Mouse (Mus musculus): ENCODE results near the gene Npas4. TPM values are rescaled to one million over a fixed set of nuclear protein-coding genes. Genes with fewer than 3 reads are reported as not detected.
"Not testable (repeated sequence)": the region's sequence is repeated elsewhere in the genome, so short reads cannot be mapped to it uniquely, and the experiment has no call there.

The Npas4 gene
- polyA plus RNA-seq, 1 experiment from 2014 or later, result 0.42 TPM

DNA sequence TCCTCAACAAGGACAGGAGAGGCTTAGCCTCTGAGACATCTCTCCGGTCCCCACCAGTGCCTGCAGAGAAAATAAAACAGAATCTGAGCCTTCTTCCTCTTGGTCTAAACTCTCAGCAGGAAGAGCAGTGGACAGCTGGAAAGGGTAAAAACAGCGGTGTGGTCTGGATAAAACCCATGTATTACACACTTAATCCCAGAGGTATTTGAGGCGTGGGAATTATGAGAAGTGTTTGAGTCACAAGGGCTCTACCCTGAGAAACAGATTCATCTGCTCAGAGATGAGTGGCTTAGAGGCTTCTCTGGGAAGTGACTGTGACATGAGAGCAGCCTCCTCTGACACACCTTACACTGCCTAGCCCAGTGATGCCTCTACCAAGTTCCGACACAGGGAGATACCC lies 27.5 kb upstream of the Npas4 start:
- Histone ChIP-seq H3K9ac (replicated peaks) (no peak overlapping the region), H3K9me3 (replicated peaks) (no peaks in the 10 kb centered on the region), H3K4me2 (no peak overlapping the region), H3K27ac (replicated peaks) (no peak overlapping the region), H3K4me1 (peaks cover 3% of the 10 kb centered on the region; the same call in 1 of the 2 replicates), H3K27me3 (replicated peaks) (no peaks in the 10 kb centered on the region), H3K4me3 (replicated peaks) (no peak overlapping the region), H3K36me3 (no peaks in the 10 kb centered on the region)
- ATAC-seq (ENCODE audit: low FRiP score), result no peak
- WGBS, result 86% methylated on average over 4 of the region's 4 CpGs

- 0 out of 2 replicates have a peak, but pooled peaks cover 2% of the 10 kb centered on the region for H3K27me3 ChIP-seq (replicated peaks)
- H3K9me3 ChIP-seq (replicated peaks), result no peaks in the 10 kb centered on the region
- H3K4me3 ChIP-seq (replicated peaks), result no peak overlapping the region
- no peak overlapping the region for H3K27ac ChIP-seq (replicated peaks)
- no peaks in the 10 kb centered on the region for H3K36me3 ChIP-seq
- ATAC-seq (ENCODE audit: low FRiP score), result no peak
- peak overlapping the region; percentile 29; the same call in 1 of the 2 replicates for H3K4me2 ChIP-seq
- peaks cover 3% of the 10 kb centered on the region; the same call in 1 of the 2 replicates for H3K4me1 ChIP-seq
- WGBS, result 21% methylated on average over 12 of the region's 12 CpGs
- no peak overlapping the region for H3K9ac ChIP-seq (replicated peaks)
Observed at GRCm38 (mm10) chr19:5016782-5017181, 26.7 kb upstream of the Npas4 start.

DNA sequence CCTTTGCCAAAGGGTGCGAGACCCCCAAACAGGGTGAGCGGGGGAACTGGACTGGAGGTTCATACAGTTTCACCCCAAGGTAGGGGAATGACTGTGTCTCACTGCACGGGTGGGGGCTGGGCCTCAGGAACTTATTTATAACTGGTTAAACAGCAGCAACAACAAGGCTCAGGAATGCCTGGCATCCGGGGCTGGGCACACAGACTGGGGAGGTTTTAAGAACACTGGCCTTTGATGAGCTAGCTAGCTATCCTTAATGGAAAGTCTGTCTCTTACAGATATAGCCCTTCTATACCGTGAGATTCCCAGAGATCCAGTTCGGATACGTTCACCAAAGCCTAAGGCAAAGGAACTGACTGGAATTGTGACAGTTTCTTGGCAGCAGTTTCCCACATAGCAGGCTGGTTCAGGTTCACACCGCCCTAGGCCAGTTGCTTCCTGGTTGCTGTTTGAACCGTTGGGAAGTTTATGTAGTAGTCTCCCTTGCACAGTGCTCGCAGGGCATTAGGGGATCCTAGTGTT lies 26.2 kb upstream of the Npas4 start:
- no peak overlapping the region for H3K4me3 ChIP-seq (replicated peaks)
- no peak overlapping the region for H3K9ac ChIP-seq (replicated peaks)
- H3K9me3 ChIP-seq (replicated peaks), result no peaks in the 10 kb centered on the region
- peak overlapping the region; percentile 29; the same call in 1 of the 2 replicates for H3K4me2 ChIP-seq
- no peak overlapping the region for H3K27ac ChIP-seq (replicated peaks)
- no peak for ATAC-seq (ENCODE audit: low FRiP score)
- H3K4me1 ChIP-seq, result peaks cover 3% of the 10 kb centered on the region; the same call in 1 of the 2 replicates
- H3K36me3 ChIP-seq, result no peaks in the 10 kb centered on the region
- 0 out of 2 replicates have a peak, but pooled peaks cover 5% of the 10 kb centered on the region for H3K27me3 ChIP-seq (replicated peaks)
- 40% methylated on average over 10 of the region's 10 CpGs for WGBS

DNA sequence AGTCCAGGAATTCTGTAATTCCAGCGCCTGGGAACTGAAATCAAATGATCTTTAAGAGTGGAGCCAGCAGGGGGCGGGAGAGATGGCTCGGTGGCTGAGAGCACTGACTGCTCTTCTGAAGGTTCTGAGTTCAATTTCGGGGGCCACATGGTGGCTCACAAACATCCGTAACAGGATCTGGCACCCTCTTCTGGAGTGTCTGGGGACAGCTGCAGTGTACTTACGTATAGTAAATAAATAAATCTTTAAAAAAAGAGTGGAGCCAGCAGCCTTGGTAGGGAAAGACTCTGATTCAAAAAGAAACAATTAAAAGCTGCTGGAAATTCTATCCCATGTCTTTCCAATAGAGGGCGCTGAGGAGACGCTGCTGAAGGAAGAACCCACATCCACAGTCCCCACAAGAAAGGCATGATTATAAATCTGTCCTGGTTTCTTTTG lies 24.9 kb upstream of the Npas4 start:
- 0 out of 2 replicates have a peak, but pooled peaks cover 5% of the 10 kb centered on the region for H3K27me3 ChIP-seq (replicated peaks)
- H3K27ac ChIP-seq (replicated peaks), result no peak overlapping the region
- no peak overlapping the region for H3K9ac ChIP-seq (replicated peaks)
- no peak overlapping the region for H3K4me2 ChIP-seq
- ATAC-seq (ENCODE audit: low FRiP score), result no peak
- H3K36me3 ChIP-seq, result no peaks in the 10 kb centered on the region
- H3K4me1 ChIP-seq, result peaks cover 3% of the 10 kb centered on the region; the same call in 1 of the 2 replicates
- no peaks in the 10 kb centered on the region for H3K9me3 ChIP-seq (replicated peaks)
- no peak overlapping the region for H3K4me3 ChIP-seq (replicated peaks)
- WGBS, result 14% methylated on average over 8 of the region's 8 CpGs

- Histone ChIP-seq H3K4me2 (no peak overlapping the region), H3K4me3 (replicated peaks) (no peak overlapping the region), H3K36me3 (no peaks in the 10 kb centered on the region), H3K4me1 (peaks cover 3% of the 10 kb centered on the region; the same call in 1 of the 2 replicates), H3K9ac (replicated peaks) (no peak overlapping the region), H3K27ac (replicated peaks) (no peak overlapping the region), H3K9me3 (replicated peaks) (no peaks in the 10 kb centered on the region), H3K27me3 (replicated peaks) (0 out of 2 replicates have a peak, but pooled peaks cover 5% of the 10 kb centered on the region)
- ATAC-seq (ENCODE audit: low FRiP score), result no peak
- 65% methylated on average over 8 of the region's 8 CpGs for WGBS
Observed at GRCm38 (mm10) chr19:5013138-5013537, 23.0 kb upstream of the Npas4 start.

DNA sequence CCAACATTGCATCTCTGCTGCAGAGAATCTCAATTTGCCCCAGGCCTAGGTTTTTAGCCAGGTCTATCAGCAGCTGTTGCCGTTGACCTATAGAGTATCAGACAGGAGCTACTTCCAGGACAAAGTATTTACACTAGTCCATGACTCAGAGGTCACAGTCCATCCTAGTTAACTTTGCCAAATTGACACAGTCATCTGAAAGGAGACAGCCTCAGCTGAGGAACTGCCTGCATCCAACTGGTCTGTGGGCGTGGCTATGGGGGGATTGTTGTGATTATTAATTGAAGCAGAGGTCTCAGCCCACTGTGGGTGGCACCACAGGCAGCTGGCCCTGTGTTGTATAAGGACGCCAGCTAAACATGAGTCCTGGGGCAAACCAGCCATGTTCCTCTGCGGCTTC lies 14.8 kb upstream of the Npas4 start:
- no peak overlapping the region for H3K4me2 ChIP-seq
- H3K9me3 ChIP-seq (replicated peaks), result no peaks in the 10 kb centered on the region
- H3K4me3 ChIP-seq (replicated peaks), result no peak overlapping the region
- WGBS, result 69% methylated on average over 4 of the region's 4 CpGs
- no peak for ATAC-seq (ENCODE audit: low FRiP score)
- H3K4me1 ChIP-seq, result peaks cover 22% of the 10 kb centered on the region
- no peaks in the 10 kb centered on the region for H3K36me3 ChIP-seq
- H3K27ac ChIP-seq (replicated peaks), result no peak overlapping the region
- H3K9ac ChIP-seq (replicated peaks), result no peak overlapping the region
- H3K27me3 ChIP-seq (replicated peaks), result no peaks in the 10 kb centered on the region

DNA sequence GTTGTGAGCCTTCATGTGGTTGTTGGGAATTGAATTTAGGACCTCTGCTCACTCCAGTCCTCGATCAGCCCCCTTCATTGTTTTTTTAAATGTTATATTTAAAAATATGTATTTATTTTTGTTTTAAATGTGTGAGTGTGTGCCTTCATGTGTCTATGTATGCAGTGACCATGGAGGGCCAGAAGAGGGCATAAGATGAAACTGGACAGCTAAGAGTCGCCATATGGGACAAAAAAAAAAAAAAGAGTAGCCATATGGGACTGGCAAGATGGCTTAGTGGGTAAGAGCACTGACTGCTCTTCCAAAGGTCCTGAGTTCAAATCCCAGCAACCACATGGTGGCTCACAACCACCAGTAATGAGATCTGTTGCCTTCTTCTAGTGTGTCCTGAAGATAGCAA lies 13.5 kb upstream of the Npas4 start:
- H3K36me3 ChIP-seq; H3K4me2 ChIP-seq; H3K9ac ChIP-seq (replicated peaks); H3K9me3 ChIP-seq (replicated peaks); ATAC-seq (ENCODE audit: low FRiP score); H3K4me3 ChIP-seq (replicated peaks); H3K27ac ChIP-seq (replicated peaks); H3K27me3 ChIP-seq (replicated peaks): not testable (repeated sequence)
- WGBS, result 56% methylated on average over 2 of the region's 2 CpGs
- H3K4me1 ChIP-seq, result peaks cover 35% of the 10 kb centered on the region

- peak overlapping the region; percentile 53 for H3K9ac ChIP-seq (replicated peaks)
- no peaks in the 10 kb centered on the region for H3K27me3 ChIP-seq (replicated peaks)
- peak overlapping the region; percentile 36 for H3K4me3 ChIP-seq (replicated peaks)
- WGBS, result 1% methylated on average over 39 of the region's 39 CpGs
- peaks cover 50% of the 10 kb centered on the region for H3K4me1 ChIP-seq
- peak overlapping the region; percentile 76 for H3K4me2 ChIP-seq
- peak overlapping the region; percentile 93 for H3K27ac ChIP-seq (replicated peaks)
- no peaks in the 10 kb centered on the region for H3K36me3 ChIP-seq
- no peaks in the 10 kb centered on the region for H3K9me3 ChIP-seq (replicated peaks)
- ATAC-seq (ENCODE audit: low FRiP score), result peak; percentile 97
Observed at GRCm38 (mm10) chr19:5001666-5002406, 11.7 kb upstream of the Npas4 start.

- H3K4me2 ChIP-seq, result peak overlapping the region; percentile 28
- H3K27me3 ChIP-seq (replicated peaks), result 0 out of 2 replicates have a peak, but pooled peaks cover 6% of the 10 kb centered on the region
- 78% methylated on average over 6 of the region's 6 CpGs for WGBS
- H3K4me3 ChIP-seq (replicated peaks), result no peak overlapping the region
- no peak for ATAC-seq (ENCODE audit: low FRiP score)
- no peak overlapping the region for H3K9ac ChIP-seq (replicated peaks)
- H3K27ac ChIP-seq (replicated peaks), result no peak overlapping the region
- peaks cover 56% of the 10 kb centered on the region for H3K4me1 ChIP-seq
- H3K9me3 ChIP-seq (replicated peaks), result no peaks in the 10 kb centered on the region
- no peaks in the 10 kb centered on the region for H3K36me3 ChIP-seq
Observed at GRCm38 (mm10) chr19:4999445-5000140, 9.5 kb upstream of the Npas4 start.

GRCm38 (mm10) chr19:4994043-4994442 lies 3.9 kb upstream of the Npas4 start:
- Histone ChIP-seq H3K4me2 (no peak overlapping the region), H3K4me1 (peaks cover 64% of the 10 kb centered on the region)

GRCm38 (mm10) chr19:4992904-4993303 lies 2.8 kb upstream of the Npas4 start:
- Histone ChIP-seq H3K4me1 (peaks cover 64% of the 10 kb centered on the region), H3K9ac (replicated peaks) (no peak overlapping the region), H3K4me3 (replicated peaks) (no peak overlapping the region), H3K27me3 (replicated peaks) (peaks cover 30% of the 10 kb centered on the region), H3K27ac (replicated peaks) (no peak overlapping the region), H3K9me3 (replicated peaks) (no peaks in the 10 kb centered on the region), H3K4me2 (peak overlapping the region; percentile 9; the same call in 1 of the 2 replicates), H3K36me3 (no peaks in the 10 kb centered on the region)
- 3% methylated on average over 9 of the region's 9 CpGs for WGBS
- no peak for ATAC-seq (ENCODE audit: low FRiP score)

More at GRCm38 (mm10) chr19:4994043-4994442, 3.9 kb upstream of the Npas4 start:
- WGBS, result 32% methylated on average over 5 of the region's 5 CpGs
- Histone ChIP-seq H3K36me3 (no peaks in the 10 kb centered on the region), H3K9me3 (replicated peaks) (no peaks in the 10 kb centered on the region), H3K27ac (replicated peaks) (peak overlapping the region; percentile 45), H3K27me3 (replicated peaks) (peaks cover 25% of the 10 kb centered on the region), H3K4me3 (replicated peaks) (no peak overlapping the region), H3K9ac (replicated peaks) (no peak overlapping the region)
- no peak for ATAC-seq (ENCODE audit: low FRiP score)
